Mouse (Mus musculus): ENCODE data around the gene Ppp1r12a. TPM values are rescaled to one million over a fixed set of nuclear protein-coding genes. Genes with fewer than 3 reads are reported as not detected.

Ppp1r12a gene
- polyA plus RNA-seq, 1 experiment from 2014 or later: 71.1 TPM

DNA sequence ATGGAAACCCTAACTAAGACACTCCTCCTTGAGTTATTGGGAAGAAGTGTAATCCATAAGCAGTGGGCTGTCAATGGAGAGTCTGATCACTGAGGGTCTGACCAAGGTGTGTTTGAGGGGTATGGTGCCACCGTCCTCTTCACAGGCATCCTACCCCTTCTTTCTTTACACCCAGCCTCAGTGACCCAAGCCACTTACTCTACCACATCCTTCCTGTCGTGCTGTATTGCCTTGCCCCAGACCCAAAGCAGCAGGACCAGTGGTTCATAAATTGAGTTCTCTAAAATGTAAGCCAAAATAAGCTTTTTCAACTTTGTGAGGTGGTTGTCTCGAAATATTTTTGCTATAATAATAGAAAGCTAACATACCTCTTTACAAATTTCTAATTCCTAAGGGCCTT lies 22.2 kb upstream of the Ppp1r12a start:
- no peak for ATAC-seq (ENCODE audit: low FRiP score, low TSS enrichment)
- TF ChIP-seq CTCF (IDR thresholded peaks at IDR 0.05; ENCODE audit: low read depth) (no peak), EP300 (optimal IDR thresholded peaks at IDR 0.05) (no peak)
- no peaks in the 10 kb centered on the region for H3K27me3 ChIP-seq (ENCODE audit: control insufficient read depth, insufficient read depth, low read length)
- no peaks in the 10 kb centered on the region for H3K9me3 ChIP-seq (ENCODE audit: control insufficient read depth, low read length)
- no peaks in the 10 kb centered on the region for H3K36me3 ChIP-seq (ENCODE audit: control insufficient read depth, insufficient read depth, low read length)
- DNase-seq (ENCODE audit: low spot score): no peak
- H3K4me3 ChIP-seq (ENCODE audit: low read depth, low read length): no peak overlapping the region
- WGBS: 70% methylated on average over 3 of the region's 3 CpGs
- no peak overlapping the region for H3K9ac ChIP-seq (ENCODE audit: low read length)
- no peaks in the 10 kb centered on the region for H3K4me1 ChIP-seq (replicated peaks; ENCODE audit: control insufficient read depth, insufficient read depth)
- no peak overlapping the region for H3K27ac ChIP-seq (replicated peaks)
- H3K4me2 ChIP-seq (replicated peaks; ENCODE audit: low read depth): no peak overlapping the region

GRCm38 (mm10) chr10:108140742-108141141 lies 21.3 kb upstream of the Ppp1r12a start:
- Histone ChIP-seq H3K27ac (replicated peaks) (no peak overlapping the region), H3K9me3 (ENCODE audit: control insufficient read depth, low read length) (no peaks in the 10 kb centered on the region), H3K36me3 (ENCODE audit: control insufficient read depth, insufficient read depth, low read length) (no peaks in the 10 kb centered on the region), H3K4me3 (ENCODE audit: low read depth, low read length) (no peak overlapping the region), H3K4me1 (replicated peaks; ENCODE audit: control insufficient read depth, insufficient read depth) (no peaks in the 10 kb centered on the region), H3K4me2 (replicated peaks; ENCODE audit: low read depth) (no peak overlapping the region), H3K27me3 (ENCODE audit: control insufficient read depth, insufficient read depth, low read length) (no peaks in the 10 kb centered on the region), H3K9ac (ENCODE audit: low read length) (no peak overlapping the region)
- no peak for DNase-seq (ENCODE audit: low spot score)
- TF ChIP-seq CTCF (IDR thresholded peaks at IDR 0.05; ENCODE audit: low read depth) (no peak), EP300 (optimal IDR thresholded peaks at IDR 0.05) (no peak)
- no peak for ATAC-seq (ENCODE audit: low FRiP score, low TSS enrichment)
- 86% methylated on average over 3 of the region's 3 CpGs for WGBS

DNA sequence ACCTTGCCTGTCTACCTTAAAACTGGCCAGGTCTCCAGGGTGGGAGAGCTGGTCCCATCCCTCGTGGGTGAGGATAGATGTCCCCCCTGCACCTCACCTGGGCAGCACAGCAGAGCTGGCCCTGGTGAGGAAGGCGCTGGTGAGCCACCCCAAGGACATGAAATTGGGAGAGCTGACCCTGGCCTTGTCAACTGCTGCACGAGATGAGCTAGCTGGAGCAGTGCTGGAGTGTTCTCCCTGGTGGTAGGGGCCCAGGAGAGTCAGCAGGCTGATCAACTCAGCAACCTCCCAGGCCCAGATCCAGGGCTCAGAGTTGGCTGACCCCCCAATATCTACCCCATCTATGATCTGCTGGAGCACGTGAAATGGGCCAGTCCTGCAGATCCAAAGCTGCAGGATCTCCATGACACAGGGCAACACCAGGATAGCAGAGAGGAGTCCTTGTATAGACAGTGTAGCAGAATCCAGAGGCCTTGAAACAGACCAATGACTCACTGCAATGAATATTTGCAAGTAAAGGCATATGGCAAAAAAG lies 17.9 kb upstream of the Ppp1r12a start:
- no peaks in the 10 kb centered on the region for H3K36me3 ChIP-seq (ENCODE audit: control insufficient read depth, insufficient read depth, low read length)
- no peaks in the 10 kb centered on the region for H3K27me3 ChIP-seq (ENCODE audit: control insufficient read depth, insufficient read depth, low read length)
- no peak for ATAC-seq (ENCODE audit: low FRiP score, low TSS enrichment)
- H3K4me1 ChIP-seq (replicated peaks; ENCODE audit: control insufficient read depth, insufficient read depth): no peaks in the 10 kb centered on the region
- H3K27ac ChIP-seq (replicated peaks): no peak overlapping the region
- no peak for DNase-seq (ENCODE audit: low spot score)
- 79% methylated on average over 4 of the region's 4 CpGs for WGBS
- no peak overlapping the region for H3K4me3 ChIP-seq (ENCODE audit: low read depth, low read length)
- H3K9me3 ChIP-seq (ENCODE audit: control insufficient read depth, low read length): no peaks in the 10 kb centered on the region
- H3K9ac ChIP-seq (ENCODE audit: low read length): no peak overlapping the region
- no peak for TF ChIP-seq CTCF (IDR thresholded peaks at IDR 0.05; ENCODE audit: low read depth)
- TF ChIP-seq EP300 (optimal IDR thresholded peaks at IDR 0.05): no peak
- no peak overlapping the region for H3K4me2 ChIP-seq (replicated peaks; ENCODE audit: low read depth)

- 87% methylated on average over 9 of the region's 9 CpGs for WGBS
- Histone ChIP-seq H3K36me3 (ENCODE audit: control insufficient read depth, insufficient read depth, low read length) (no peaks in the 10 kb centered on the region), H3K4me2 (replicated peaks; ENCODE audit: low read depth) (no peak overlapping the region), H3K4me1 (replicated peaks; ENCODE audit: control insufficient read depth, insufficient read depth) (no peaks in the 10 kb centered on the region), H3K27ac (replicated peaks) (no peak overlapping the region), H3K27me3 (ENCODE audit: control insufficient read depth, insufficient read depth, low read length) (no peaks in the 10 kb centered on the region), H3K9me3 (ENCODE audit: control insufficient read depth, low read length) (no peaks in the 10 kb centered on the region), H3K4me3 (ENCODE audit: low read depth, low read length) (no peak overlapping the region), H3K9ac (ENCODE audit: low read length) (no peak overlapping the region)
- TF ChIP-seq EP300 (optimal IDR thresholded peaks at IDR 0.05) (no peak), CTCF (IDR thresholded peaks at IDR 0.05; ENCODE audit: low read depth) (no peak)
- DNase-seq (ENCODE audit: low spot score) (no peak), ATAC-seq (ENCODE audit: low FRiP score, low TSS enrichment) (no peak)
Observed at GRCm38 (mm10) chr10:108145701-108146100, 16.3 kb upstream of the Ppp1r12a start.

DNA sequence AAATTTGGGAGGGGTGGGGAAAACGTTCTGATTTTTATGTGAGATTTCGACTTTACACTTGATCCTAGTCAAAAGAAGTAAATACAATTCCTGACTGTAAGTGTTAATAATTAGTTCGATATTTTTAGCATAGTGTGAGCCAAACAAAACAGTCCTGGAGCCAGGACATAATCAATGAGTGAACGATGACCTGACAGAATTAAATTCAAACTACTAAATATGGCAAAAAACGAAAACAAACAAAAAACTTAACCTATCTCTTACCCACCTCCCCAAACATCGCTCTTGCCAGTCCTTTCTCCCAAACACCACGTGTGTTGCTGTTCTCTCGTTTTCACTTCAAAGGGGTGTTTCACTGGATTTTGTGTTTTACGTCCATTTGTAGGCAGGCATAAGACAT lies 15.0 kb upstream of the Ppp1r12a start:
- Histone ChIP-seq H3K9ac (ENCODE audit: low read length) (no peak overlapping the region), H3K4me2 (replicated peaks; ENCODE audit: low read depth) (no peak overlapping the region), H3K4me3 (ENCODE audit: low read depth, low read length) (no peak overlapping the region), H3K9me3 (ENCODE audit: control insufficient read depth, low read length) (no peaks in the 10 kb centered on the region), H3K27ac (replicated peaks) (no peak overlapping the region), H3K36me3 (ENCODE audit: control insufficient read depth, insufficient read depth, low read length) (no peaks in the 10 kb centered on the region), H3K27me3 (ENCODE audit: control insufficient read depth, insufficient read depth, low read length) (no peaks in the 10 kb centered on the region), H3K4me1 (replicated peaks; ENCODE audit: control insufficient read depth, insufficient read depth) (no peaks in the 10 kb centered on the region)
- WGBS: 69% methylated on average over 9 of the region's 9 CpGs
- DNase-seq (ENCODE audit: low spot score): no peak
- TF ChIP-seq CTCF (IDR thresholded peaks at IDR 0.05; ENCODE audit: low read depth): no peak
- TF ChIP-seq EP300 (optimal IDR thresholded peaks at IDR 0.05): no peak
- ATAC-seq (ENCODE audit: low FRiP score, low TSS enrichment): no peak

DNA sequence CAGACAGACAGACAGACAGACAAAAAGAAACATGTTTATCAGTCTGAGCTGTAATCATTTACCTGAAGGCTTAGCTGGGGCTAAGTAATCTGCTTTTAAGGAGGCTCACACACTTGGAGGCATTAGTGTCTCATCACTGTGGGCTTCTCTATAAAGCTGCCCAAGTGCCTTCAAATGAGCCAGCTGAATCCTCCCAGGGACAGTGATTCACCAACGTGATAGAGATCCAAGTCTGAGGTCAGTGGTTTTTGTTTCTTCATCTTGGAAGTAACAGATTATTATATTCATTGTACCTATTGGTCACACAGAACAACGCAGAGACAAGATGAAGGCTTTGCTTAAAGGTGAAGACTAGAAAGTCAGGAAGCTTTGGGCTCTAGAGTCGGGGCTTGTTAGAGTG lies 8.7 kb upstream of the Ppp1r12a start:
- ATAC-seq (ENCODE audit: low FRiP score, low TSS enrichment) (no peak), DNase-seq (ENCODE audit: low spot score) (no peak)
- Histone ChIP-seq H3K27ac (replicated peaks) (no peak overlapping the region), H3K4me2 (replicated peaks; ENCODE audit: low read depth) (no peak overlapping the region), H3K36me3 (ENCODE audit: control insufficient read depth, insufficient read depth, low read length) (no peaks in the 10 kb centered on the region), H3K4me3 (ENCODE audit: low read depth, low read length) (no peak overlapping the region), H3K27me3 (ENCODE audit: control insufficient read depth, insufficient read depth, low read length) (no peaks in the 10 kb centered on the region), H3K9me3 (ENCODE audit: control insufficient read depth, low read length) (no peaks in the 10 kb centered on the region), H3K4me1 (replicated peaks; ENCODE audit: control insufficient read depth, insufficient read depth) (no peaks in the 10 kb centered on the region), H3K9ac (ENCODE audit: low read length) (no peak overlapping the region)
- 78% methylated on average over 3 of the region's 3 CpGs for whole genome bisulfite sequencing
- TF ChIP-seq CTCF (IDR thresholded peaks at IDR 0.05; ENCODE audit: low read depth): no peak
- TF ChIP-seq EP300 (optimal IDR thresholded peaks at IDR 0.05): no peak
